Mouse (Mus musculus): Measurements from ENCODE around the gene Olfr64. TPM values are rescaled to one million over a fixed set of nuclear protein-coding genes. Genes with fewer than 3 reads are reported as not detected.

Gene Olfr64
- not detected in 2 replicates for polyA plus RNA-seq (2012; rRNA removed)

DNA sequence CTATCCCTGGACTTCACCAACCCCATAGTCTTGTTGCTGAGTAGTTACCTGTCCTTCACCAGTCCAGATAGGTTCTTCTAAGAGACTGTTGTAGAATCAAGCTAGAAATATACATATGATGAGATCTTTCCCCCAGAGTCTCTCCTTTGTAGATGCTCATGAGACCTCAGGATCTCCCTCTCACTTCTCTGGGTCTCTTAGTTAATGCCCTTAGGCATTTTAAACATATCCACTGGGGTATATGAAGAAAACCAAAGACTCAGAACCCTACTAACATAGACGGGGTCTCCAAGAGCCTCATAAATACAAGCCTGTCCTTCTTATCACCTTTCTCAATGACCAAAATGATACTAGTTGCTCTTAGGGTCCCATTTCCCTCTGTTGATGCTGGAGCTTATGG lies at the start of gene Olfr64:
Gene Olfr64 (minus strand): TSS at position 101 of the 400 bp plus-strand sequence.

DNA sequence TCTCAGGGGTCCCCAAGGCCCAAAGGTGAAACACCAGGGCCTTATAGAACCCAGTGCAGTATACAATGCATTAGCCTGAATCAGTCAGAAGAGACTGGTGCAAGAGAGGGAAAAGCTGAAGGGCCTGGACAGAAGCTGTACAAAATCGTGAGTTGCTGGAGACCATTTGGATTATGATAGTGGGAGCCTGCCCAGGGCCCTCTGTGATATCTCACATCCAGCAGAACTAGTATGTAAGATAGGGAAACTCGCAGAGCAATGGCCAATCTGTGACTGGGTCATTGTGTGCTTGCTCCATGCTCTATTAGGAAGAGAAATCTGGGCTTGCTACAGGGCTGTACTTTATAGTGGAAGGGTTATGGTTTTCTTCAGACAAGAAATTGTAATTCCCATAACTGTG lies 40.0 kb upstream of the Olfr64 start, which contains the start of gene Olfr632:
Gene Olfr632 (plus strand): TSS at position 84 of the 400 bp plus-strand sequence.

DNA sequence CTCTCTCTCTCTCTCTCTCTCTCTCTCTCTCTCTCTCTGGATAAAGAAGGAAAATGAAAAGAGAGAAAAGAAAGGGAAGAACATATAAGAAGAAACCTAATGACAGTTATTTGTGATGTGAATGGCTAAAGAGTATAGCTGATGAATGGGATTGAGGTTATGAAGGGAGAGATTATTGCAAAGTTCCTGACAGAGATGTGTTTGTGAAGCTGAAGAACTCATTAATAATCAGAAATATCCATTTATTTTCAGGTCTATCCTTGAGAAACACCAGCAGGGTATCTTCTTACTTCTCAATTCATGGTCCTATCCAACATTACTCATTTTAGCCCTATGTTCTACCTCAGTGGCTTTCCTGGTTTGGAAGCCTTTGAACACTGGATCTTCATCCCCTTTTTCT lies 34.2 kb upstream of the Olfr64 start, which contains the start of gene Olfr631:
Gene Olfr631 (plus strand): TSS at position 301 of the 400 bp plus-strand sequence.

DNA sequence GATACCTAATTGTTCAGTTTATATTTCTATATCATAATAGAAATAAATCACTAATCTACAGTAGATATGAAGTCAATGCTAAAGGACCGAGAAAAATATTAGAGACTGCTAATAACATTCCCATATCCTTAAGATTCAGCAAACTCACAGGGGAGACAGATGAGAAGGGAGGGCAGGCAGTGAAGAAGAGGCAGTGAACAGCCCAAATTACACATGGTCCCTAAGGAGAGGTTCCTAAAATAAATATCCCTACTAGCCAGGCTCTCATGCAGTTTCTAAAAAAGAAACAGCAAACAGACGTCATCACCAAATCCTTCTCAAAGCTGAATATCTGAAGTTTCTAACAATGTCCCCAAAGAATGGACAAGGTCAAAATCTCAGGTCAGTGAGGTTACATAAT lies 8.9 kb upstream of the Olfr64 start, which contains the start of gene Olfr65:
Gene Olfr65 (plus strand): TSS at position 301 of the 400 bp plus-strand sequence.

DNA sequence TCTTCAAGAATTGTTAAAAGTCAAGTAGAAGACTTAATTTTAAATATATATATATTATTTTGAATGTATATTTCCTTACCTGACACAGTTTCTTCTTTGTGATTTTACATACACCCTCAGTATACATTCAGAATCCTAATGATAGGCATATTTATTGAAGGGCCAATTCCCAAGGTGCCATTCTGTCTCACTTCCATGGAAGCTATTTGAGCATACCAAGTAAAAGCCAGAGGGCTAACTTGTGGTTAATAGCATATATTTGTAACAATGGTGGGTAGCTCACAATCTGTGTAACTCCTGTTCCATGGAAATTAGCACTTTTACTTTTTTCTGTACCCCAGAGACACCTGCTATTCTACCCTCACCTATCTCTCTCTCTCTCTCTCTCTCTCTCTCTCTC lies 8.1 kb downstream of the Olfr64 start, which contains the start of gene Olfr66:
Gene Olfr66 (minus strand): TSS at position 101 of the 400 bp plus-strand sequence.

DNA sequence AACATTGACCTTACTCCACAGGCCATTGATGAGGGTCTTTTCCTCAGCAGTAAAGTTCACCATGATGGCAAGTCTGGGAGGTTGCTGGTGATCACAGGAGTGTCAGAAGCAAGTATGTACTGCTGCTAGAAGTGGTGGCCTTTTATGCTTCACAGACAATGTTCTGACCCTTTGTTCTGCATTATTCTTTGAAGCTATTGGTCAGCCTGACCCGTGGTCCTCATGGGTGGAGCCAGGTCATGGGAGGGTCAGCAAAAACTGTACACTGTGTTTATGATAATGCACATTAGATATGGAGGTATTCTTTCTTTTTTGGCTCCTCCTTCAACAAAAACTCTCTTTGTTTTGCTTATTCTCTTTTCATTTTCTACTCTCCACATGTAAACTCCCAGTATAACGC lies 41.2 kb downstream of the Olfr64 start, which contains the start of gene Hbb-y:
Gene Hbb-y (minus strand): TSS at position 127 of the 400 bp plus-strand sequence.

DNA sequence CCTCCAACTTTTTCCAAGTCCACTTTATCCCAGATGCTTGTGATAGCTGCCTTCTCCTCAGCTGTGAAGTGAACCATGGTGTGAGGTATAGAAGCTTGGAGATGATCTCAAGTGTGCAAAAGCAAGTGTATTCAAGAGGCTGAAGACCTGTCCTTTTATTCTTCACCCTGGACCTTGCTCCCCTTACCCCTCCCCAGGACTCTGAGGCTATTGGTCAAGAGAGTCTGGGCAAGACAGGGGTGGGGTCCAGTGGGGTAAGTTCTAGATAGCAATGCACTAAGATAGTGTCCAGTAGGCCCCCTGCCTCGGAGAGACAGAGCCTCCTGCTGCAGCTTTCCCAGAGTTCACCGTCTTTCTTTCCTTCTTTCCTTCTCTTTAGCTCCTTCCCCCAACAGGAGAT lies 51.3 kb downstream of the Olfr64 start, which contains the start of gene Hbb-bh1:
Gene Hbb-bh1 (minus strand): TSS at position 131 of the 400 bp plus-strand sequence.

DNA sequence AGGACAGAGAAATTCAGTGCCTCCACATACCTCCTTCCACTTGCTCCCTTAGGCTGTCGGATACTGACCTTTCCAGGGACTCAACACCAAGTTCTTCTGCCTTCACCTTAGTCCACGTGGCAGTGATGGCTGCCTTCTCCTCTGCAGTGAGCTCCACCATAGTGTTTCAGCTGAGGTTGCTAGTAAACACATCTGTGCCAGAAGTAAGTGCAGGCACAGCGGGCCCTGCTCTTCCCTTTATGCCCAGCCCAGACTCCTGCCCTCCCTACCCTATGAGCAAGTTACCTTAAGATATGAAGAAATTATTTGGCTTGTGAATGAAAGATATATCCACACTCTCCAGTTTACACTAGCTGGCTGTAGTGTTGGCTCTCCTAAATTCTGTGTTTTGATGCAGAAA lies 54.0 kb downstream of the Olfr64 start, which contains the start of gene Hbb-bh2:
Gene Hbb-bh2 (minus strand): TSS at position 253 of the 400 bp plus-strand sequence.

Other genes starting within 250 kb of the Olfr64 start
- not detected in 2 replicates for gene Olfr623, start 230.8 kb downstream of the Olfr64 start, polyA plus RNA-seq (2012; rRNA removed)
- gene Olfr624, start 223.3 kb downstream of the Olfr64 start, polyA plus RNA-seq (2012; rRNA removed), result 0.01 TPM in 2 replicates
- not detected in 2 replicates for gene Olfr625-ps1, start 211.8 kb downstream of the Olfr64 start, polyA plus RNA-seq (2012; rRNA removed)
- gene Olfr243, start 179.8 kb downstream of the Olfr64 start, polyA plus RNA-seq (2012; rRNA removed), result not detected in 2 replicates
- gene Olfr628, start 164.1 kb downstream of the Olfr64 start, polyA plus RNA-seq (2012; rRNA removed), result not detected in 2 replicates
- gene Olfr629, start 149.5 kb downstream of the Olfr64 start, polyA plus RNA-seq (2012; rRNA removed), result 0.03 and 0.10 TPM in 2 replicates
- gene Olfr630, start 137.2 kb downstream of the Olfr64 start, polyA plus RNA-seq (2012; rRNA removed), result 0.01 and 0.02 TPM in 2 replicates
- gene Olfr69, start 122.9 kb downstream of the Olfr64 start, polyA plus RNA-seq (2012; rRNA removed), result 0.03 TPM in 1 of 2 replicates, not detected in the other
- gene Olfr68, start 114.8 kb downstream of the Olfr64 start, polyA plus RNA-seq (2012; rRNA removed), result 0.04 and 0.08 TPM in 2 replicates
- 0.01 TPM in 2 replicates for gene Olfr67, start 102.7 kb downstream of the Olfr64 start, polyA plus RNA-seq (2012; rRNA removed)
- gene Hbb-bt, start 80.5 kb downstream of the Olfr64 start, polyA plus RNA-seq (2012; rRNA removed), result 28,363 and 31,511 TPM in 2 replicates
- 108,653 and 122,218 TPM in 2 replicates for gene Hbb-bs, start 66.4 kb downstream of the Olfr64 start, polyA plus RNA-seq (2012; rRNA removed)
- gene Hbb-bh2, start 54.0 kb downstream of the Olfr64 start, polyA plus RNA-seq (2012; rRNA removed), result not detected in 2 replicates
- gene Hbb-bh1, start 51.3 kb downstream of the Olfr64 start, polyA plus RNA-seq (2012; rRNA removed), result 3.5 and 3.6 TPM in 2 replicates
- 8.8 and 9.9 TPM in 2 replicates for gene Hbb-y, start 41.3 kb downstream of the Olfr64 start, polyA plus RNA-seq (2012; rRNA removed)
- gene Olfr66, start 8.2 kb downstream of the Olfr64 start, polyA plus RNA-seq (2012; rRNA removed), result not detected in 2 replicates
- gene Olfr65, start 9.0 kb upstream of the Olfr64 start, polyA plus RNA-seq (2012; rRNA removed), result not detected in 2 replicates
- 0.23 and 0.30 TPM in 2 replicates for gene Olfr631, start 34.3 kb upstream of the Olfr64 start, polyA plus RNA-seq (2012; rRNA removed)
- 0.49 and 0.53 TPM in 2 replicates for gene Olfr632, start 39.9 kb upstream of the Olfr64 start, polyA plus RNA-seq (2012; rRNA removed)
- gene Olfr633, start 50.0 kb upstream of the Olfr64 start, polyA plus RNA-seq (2012; rRNA removed), result 0.01 TPM in 1 of 2 replicates, not detected in the other
- gene Olfr635, start 76.7 kb upstream of the Olfr64 start, polyA plus RNA-seq (2012; rRNA removed), result 0.01 TPM in 1 of 2 replicates, not detected in the other
- gene Olfr638, start 104.3 kb upstream of the Olfr64 start, polyA plus RNA-seq (2012; rRNA removed), result 0.04 TPM in 1 of 2 replicates, not detected in the other
- not detected in 2 replicates for gene Olfr639, start 122.8 kb upstream of the Olfr64 start, polyA plus RNA-seq (2012; rRNA removed)
- not detected in 2 replicates for gene Olfr640, start 131.1 kb upstream of the Olfr64 start, polyA plus RNA-seq (2012; rRNA removed)
- gene Olfr641, start 141.0 kb upstream of the Olfr64 start, polyA plus RNA-seq (2012; rRNA removed), result not detected in 2 replicates
- gene Olfr642, start 158.2 kb upstream of the Olfr64 start, polyA plus RNA-seq (2012; rRNA removed), result not detected in 2 replicates
- gene 4930516K23Rik, start 167.0 kb upstream of the Olfr64 start, polyA plus RNA-seq (2012; rRNA removed), result not detected in 2 replicates
- gene Olfr644, start 177.4 kb upstream of the Olfr64 start, polyA plus RNA-seq (2012; rRNA removed), result not detected in 2 replicates
- not detected in 2 replicates for gene Olfr645, start 191.0 kb upstream of the Olfr64 start, polyA plus RNA-seq (2012; rRNA removed)
- gene Olfr646, start 210.4 kb upstream of the Olfr64 start, polyA plus RNA-seq (2012; rRNA removed), result not detected in 2 replicates
- gene Ubqln5, start 235.3 kb upstream of the Olfr64 start, polyA plus RNA-seq (2012; rRNA removed), result not detected in 2 replicates
- not detected in 2 replicates for gene Olfr643, start 242.9 kb upstream of the Olfr64 start, polyA plus RNA-seq (2012; rRNA removed)
- gene Ubqln3, start 248.8 kb upstream of the Olfr64 start, polyA plus RNA-seq (2012; rRNA removed), result not detected in 2 replicates